Mouse (Mus musculus) heart, postnatal 14 days (tissue): ENCODE results near the gene Gm17606. TPM values are rescaled to one million over a fixed set of nuclear protein-coding genes. Genes with fewer than 3 reads are reported as not detected.
"Not testable (repeated sequence)": the region's sequence is repeated elsewhere in the genome, so short reads cannot be mapped to it uniquely, and the experiment has no call there.

Experiments used
- DNase-seq, 2 experiments: peaks; one replicate each; pipeline ENCODE4 v3.0.0; 2021 to 2022
- intact Hi-C: fragments of 180-260 bp; cut with DNase I; formaldehyde crosslinking; loops from one replicate; pipeline ENCODE4 v1.15.1; 2025
- long read RNA-seq, 2 experiments: library from polyadenylated mRNA; stranded (forward); transcript quantifications; one replicate each; pipeline ENCODE4 v2.0.0; 2021
- total RNA-seq, 2 experiments: library from RNA; stranded (reverse); gene quantifications; 2 replicates each; pipeline ENCODE4 v1.2.3; 2021

Gm17606 gene
- total RNA-seq, result not detected
- long read RNA-seq, experiment 1, result 0 reads
- long read RNA-seq, experiment 2, result 0 reads

GRCm38 (mm10) chr14:54640946-54641304 is at the start of gene Gm17606:
Gene Gm17606 (plus strand): TSS chr14:54640952.
- DNase-seq, result no peak
- intact Hi-C loops, result loop anchor here (1.0 to 10.0 kb wide), 4 partner anchors 34 to 576 kb away; partner anchors contain the start of gene 4931414P19Rik

GRCm38 (mm10) chr14:54591056-54591455 is 49.7 kb upstream of the Gm17606 start:
- intact Hi-C loops, result no loop called here
- DNase-seq, result no peak

- DNase-seq, result peak; percentile 60 to 71
- intact Hi-C loops, result no loop called here
Observed at GRCm38 (mm10) chr14:54592319-54592934, 48.3 kb upstream of the Gm17606 start.

- intact Hi-C loops, result no loop called here
- no peak for DNase-seq
Observed at GRCm38 (mm10) chr14:54594055-54594454, 46.7 kb upstream of the Gm17606 start.

GRCm38 (mm10) chr14:54594631-54595414 is 45.9 kb upstream of the Gm17606 start:
- intact Hi-C loops, result no loop called here
- DNase-seq, result no peak

GRCm38 (mm10) chr14:54597084-54597483 is 43.7 kb upstream of the Gm17606 start:
- DNase-seq, result no peak
- intact Hi-C loops, result no loop called here

- intact Hi-C loops, result no loop called here
Observed at GRCm38 (mm10) chr14:54601601-54602000, 39.2 kb upstream of the Gm17606 start.

GRCm38 (mm10) chr14:54602613-54603012 is 38.1 kb upstream of the Gm17606 start:
- intact Hi-C loops, result no loop called here
- DNase-seq, result peak in 1 of 2 experiments; percentile 25

More at GRCm38 (mm10) chr14:54601601-54602000, 39.2 kb upstream of the Gm17606 start:
- no peak for DNase-seq

GRCm38 (mm10) chr14:54603038-54603654 is 37.6 kb upstream of the Gm17606 start:
- intact Hi-C loops, result no loop called here
- DNase-seq, result peak; percentile 94 to 97

- no peak for DNase-seq
- intact Hi-C loops, result no loop called here
Observed at GRCm38 (mm10) chr14:54603686-54604085, 37.1 kb upstream of the Gm17606 start.

GRCm38 (mm10) chr14:54605752-54606321 is 34.9 kb upstream of the Gm17606 start, which contains the start of gene 4931414P19Rik:
Gene 4931414P19Rik (minus strand): TSS chr14:54605993.
- intact Hi-C loops, result loop anchor here (5.0 kb wide), 1 partner anchor 36 kb away; the partner anchor contains the start of genes Cdh24 and Gm17606

GRCm38 (mm10) chr14:54607226-54607625 is 33.5 kb upstream of the Gm17606 start:
- no peak for DNase-seq
- intact Hi-C loops, result loop anchor here (5.0 kb wide), 1 partner anchor 35 kb away; the partner anchor contains the start of genes Cdh24 and Gm17606

More at GRCm38 (mm10) chr14:54605752-54606321, 34.9 kb upstream of the Gm17606 start, which contains the start of gene 4931414P19Rik:
- peak; percentile 88 to 89 for DNase-seq

GRCm38 (mm10) chr14:54609245-54609644 is 31.5 kb upstream of the Gm17606 start:
- DNase-seq, result no peak

GRCm38 (mm10) chr14:54609962-54610361 is 30.8 kb upstream of the Gm17606 start:
- intact Hi-C loops, result loop anchor here (5.0 kb wide), 1 partner anchor 32 kb away; the partner anchor contains the start of genes Cdh24 and Gm17606
- peak in 1 of 2 experiments; percentile 37 for DNase-seq

More at GRCm38 (mm10) chr14:54609245-54609644, 31.5 kb upstream of the Gm17606 start:
- intact Hi-C loops, result loop anchor here (5.0 kb wide), 1 partner anchor 33 kb away; the partner anchor contains the start of genes Cdh24 and Gm17606

- no peak for DNase-seq
- intact Hi-C loops, result no loop called here
Observed at GRCm38 (mm10) chr14:54610648-54611047, 30.1 kb upstream of the Gm17606 start.

GRCm38 (mm10) chr14:54614130-54614529 is 26.6 kb upstream of the Gm17606 start:
- intact Hi-C loops, DNase-seq: not testable (repeated sequence)

GRCm38 (mm10) chr14:54616226-54616825 is 24.4 kb upstream of the Gm17606 start:
- intact Hi-C loops, result no loop called here
- DNase-seq, result no peak

- intact Hi-C loops, result no loop called here
- no peak for DNase-seq
Observed at GRCm38 (mm10) chr14:54617152-54617896, 23.4 kb upstream of the Gm17606 start.

- DNase-seq, result peak; percentile 86 to 87
- intact Hi-C loops, result no loop called here
Observed at GRCm38 (mm10) chr14:54617897-54618365, 22.8 kb upstream of the Gm17606 start, which contains the start of gene Psmb5. Gene Psmb5 (minus strand): TSS chr14:54618022.
